Mouse (Mus musculus): ENCODE results near the gene Ptprm. TPM values are rescaled to one million over a fixed set of nuclear protein-coding genes. Genes with fewer than 3 reads are reported as not detected.

Ptprm gene
- polyA plus RNA-seq, 1 experiment from 2014 or later = 8.0 TPM

- Histone ChIP-seq H3K4me2 (ENCODE audit: low read length) (no peak overlapping the region), H3K27ac (ENCODE audit: low read depth, low read length) (no peak overlapping the region), H3K36me3 (ENCODE audit: control insufficient read depth, insufficient read depth, low read length) (no peaks in the 10 kb centered on the region), H3K4me1 (ENCODE audit: control insufficient read depth, insufficient read depth, low read length) (no peaks in the 10 kb centered on the region), H3K27me3 (replicated peaks; ENCODE audit: control insufficient read depth, insufficient read depth, low read length) (no peaks in the 10 kb centered on the region), H3K9me3 (replicated peaks; ENCODE audit: control insufficient read depth, low read length) (no peaks in the 10 kb centered on the region), H3K9ac (ENCODE audit: low read length) (no peak overlapping the region), H3K4me3 (ENCODE audit: low read depth, low read length) (no peak overlapping the region)
- 85% methylated on average over 12 of the region's 12 CpGs for WGBS
- no peak for DNase-seq (ENCODE audit: low spot score)
- ATAC-seq = no peak
These were observed 215.3 kb downstream of the Ptprm start for GRCm38 (mm10) chr17:67138981-67139380.

GRCm38 (mm10) chr17:67136876-67137275 lies 217.4 kb downstream of the Ptprm start:
- no peak for DNase-seq (ENCODE audit: low spot score)

GRCm38 (mm10) chr17:67136421-67136820 lies 217.8 kb downstream of the Ptprm start:
- H3K9ac ChIP-seq (ENCODE audit: low read length) = no peak overlapping the region
- no peak for ATAC-seq
- H3K4me3 ChIP-seq (ENCODE audit: low read depth, low read length) = no peak overlapping the region
- H3K4me1 ChIP-seq (ENCODE audit: control insufficient read depth, insufficient read depth, low read length) = peaks cover 9% of the 10 kb centered on the region
- H3K4me2 ChIP-seq (ENCODE audit: low read length) = no peak overlapping the region
- DNase-seq (ENCODE audit: low spot score) = no peak
- no peaks in the 10 kb centered on the region for H3K36me3 ChIP-seq (ENCODE audit: control insufficient read depth, insufficient read depth, low read length)
- no peaks in the 10 kb centered on the region for H3K9me3 ChIP-seq (replicated peaks; ENCODE audit: control insufficient read depth, low read length)
- H3K27ac ChIP-seq (ENCODE audit: low read depth, low read length) = no peak overlapping the region
- no peaks in the 10 kb centered on the region for H3K27me3 ChIP-seq (replicated peaks; ENCODE audit: control insufficient read depth, insufficient read depth, low read length)
- 78% methylated on average over 8 of the region's 8 CpGs for WGBS

More at GRCm38 (mm10) chr17:67136876-67137275, 217.4 kb downstream of the Ptprm start:
- Histone ChIP-seq H3K4me3 (ENCODE audit: low read depth, low read length) (no peak overlapping the region), H3K27ac (ENCODE audit: low read depth, low read length) (no peak overlapping the region), H3K9ac (ENCODE audit: low read length) (no peak overlapping the region), H3K4me2 (ENCODE audit: low read length) (no peak overlapping the region), H3K27me3 (replicated peaks; ENCODE audit: control insufficient read depth, insufficient read depth, low read length) (no peaks in the 10 kb centered on the region), H3K36me3 (ENCODE audit: control insufficient read depth, insufficient read depth, low read length) (no peaks in the 10 kb centered on the region), H3K4me1 (ENCODE audit: control insufficient read depth, insufficient read depth, low read length) (peaks cover 9% of the 10 kb centered on the region), H3K9me3 (replicated peaks; ENCODE audit: control insufficient read depth, low read length) (no peaks in the 10 kb centered on the region)
- ATAC-seq = no peak
- WGBS = 91% methylated on average over 7 of the region's 7 CpGs

- ATAC-seq = no peak
These were observed 220.0 kb downstream of the Ptprm start for GRCm38 (mm10) chr17:67134235-67134634.

GRCm38 (mm10) chr17:67133440-67134103 lies 220.7 kb downstream of the Ptprm start:
- WGBS = 14% methylated on average over 13 of the region's 13 CpGs
- H3K36me3 ChIP-seq (ENCODE audit: control insufficient read depth, insufficient read depth, low read length) = no peaks in the 10 kb centered on the region
- DNase-seq (ENCODE audit: low spot score) (peak; percentile 68), ATAC-seq (0 out of 2 replicates have a peak, but pooled peaks have one; percentile 44)
- no peaks in the 10 kb centered on the region for H3K9me3 ChIP-seq (replicated peaks; ENCODE audit: control insufficient read depth, low read length)
- H3K9ac ChIP-seq (ENCODE audit: low read length) = no peak overlapping the region
- H3K27ac ChIP-seq (ENCODE audit: low read depth, low read length) = peak overlapping the region; percentile 44; the same call in 1 of the 2 replicates
- peaks cover 9% of the 10 kb centered on the region for H3K4me1 ChIP-seq (ENCODE audit: control insufficient read depth, insufficient read depth, low read length)
- no peaks in the 10 kb centered on the region for H3K27me3 ChIP-seq (replicated peaks; ENCODE audit: control insufficient read depth, insufficient read depth, low read length)
- H3K4me2 ChIP-seq (ENCODE audit: low read length) = no peak overlapping the region
- no peak overlapping the region for H3K4me3 ChIP-seq (ENCODE audit: low read depth, low read length)

More at GRCm38 (mm10) chr17:67134235-67134634, 220.0 kb downstream of the Ptprm start:
- peaks cover 9% of the 10 kb centered on the region for H3K4me1 ChIP-seq (ENCODE audit: control insufficient read depth, insufficient read depth, low read length)
- no peak overlapping the region for H3K4me3 ChIP-seq (ENCODE audit: low read depth, low read length)
- H3K27me3 ChIP-seq (replicated peaks; ENCODE audit: control insufficient read depth, insufficient read depth, low read length) = no peaks in the 10 kb centered on the region
- H3K36me3 ChIP-seq (ENCODE audit: control insufficient read depth, insufficient read depth, low read length) = no peaks in the 10 kb centered on the region
- no peak for DNase-seq (ENCODE audit: low spot score)
- WGBS = 86% methylated on average over 4 of the region's 4 CpGs
- no peak overlapping the region for H3K4me2 ChIP-seq (ENCODE audit: low read length)
- H3K9ac ChIP-seq (ENCODE audit: low read length) = no peak overlapping the region
- H3K27ac ChIP-seq (ENCODE audit: low read depth, low read length) = no peak overlapping the region
- H3K9me3 ChIP-seq (replicated peaks; ENCODE audit: control insufficient read depth, low read length) = no peaks in the 10 kb centered on the region

- no peak overlapping the region for H3K4me2 ChIP-seq (ENCODE audit: low read length)
- H3K9ac ChIP-seq (ENCODE audit: low read length) = no peak overlapping the region
- DNase-seq (ENCODE audit: low spot score) (no peak), ATAC-seq (no peak)
- peaks cover 9% of the 10 kb centered on the region for H3K4me1 ChIP-seq (ENCODE audit: control insufficient read depth, insufficient read depth, low read length)
- H3K4me3 ChIP-seq (ENCODE audit: low read depth, low read length) = no peak overlapping the region
- no peak overlapping the region; the same call in 1 of the 2 replicates for H3K27ac ChIP-seq (ENCODE audit: low read depth, low read length)
- no peaks in the 10 kb centered on the region for H3K9me3 ChIP-seq (replicated peaks; ENCODE audit: control insufficient read depth, low read length)
- H3K27me3 ChIP-seq (replicated peaks; ENCODE audit: control insufficient read depth, insufficient read depth, low read length) = no peaks in the 10 kb centered on the region
- H3K36me3 ChIP-seq (ENCODE audit: control insufficient read depth, insufficient read depth, low read length) = no peaks in the 10 kb centered on the region
- WGBS = 93% methylated on average over 4 of the region's 4 CpGs
These were observed 221.2 kb downstream of the Ptprm start for GRCm38 (mm10) chr17:67133026-67133425.

- Histone ChIP-seq H3K4me2 (ENCODE audit: low read length) (no peak overlapping the region), H3K27me3 (replicated peaks; ENCODE audit: control insufficient read depth, insufficient read depth, low read length) (no peaks in the 10 kb centered on the region), H3K4me1 (ENCODE audit: control insufficient read depth, insufficient read depth, low read length) (no peaks in the 10 kb centered on the region), H3K27ac (ENCODE audit: low read depth, low read length) (no peak overlapping the region), H3K9me3 (replicated peaks; ENCODE audit: control insufficient read depth, low read length) (no peaks in the 10 kb centered on the region), H3K36me3 (ENCODE audit: control insufficient read depth, insufficient read depth, low read length) (no peaks in the 10 kb centered on the region), H3K4me3 (ENCODE audit: low read depth, low read length) (no peak overlapping the region), H3K9ac (ENCODE audit: low read length) (no peak overlapping the region)
- ATAC-seq (peak; percentile 55; the same call in 1 of the 2 replicates), DNase-seq (ENCODE audit: low spot score) (peak; percentile 78)
- WGBS = 68% methylated on average over 7 of the region's 7 CpGs
These were observed 226.7 kb downstream of the Ptprm start for GRCm38 (mm10) chr17:67127530-67127929.

GRCm38 (mm10) chr17:67125596-67125995 lies 228.7 kb downstream of the Ptprm start:
- H3K4me1 ChIP-seq (ENCODE audit: control insufficient read depth, insufficient read depth, low read length) = 0 out of 2 replicates have a peak, but pooled peaks cover under 1% of the 10 kb centered on the region
- no peak for DNase-seq (ENCODE audit: low spot score)
- WGBS = 82% methylated on average over 4 of the region's 4 CpGs
- no peak overlapping the region for H3K4me3 ChIP-seq (ENCODE audit: low read depth, low read length)
- H3K27ac ChIP-seq (ENCODE audit: low read depth, low read length) = no peak overlapping the region
- H3K27me3 ChIP-seq (replicated peaks; ENCODE audit: control insufficient read depth, insufficient read depth, low read length) = no peaks in the 10 kb centered on the region
- H3K4me2 ChIP-seq (ENCODE audit: low read length) = no peak overlapping the region
- H3K36me3 ChIP-seq (ENCODE audit: control insufficient read depth, insufficient read depth, low read length) = no peaks in the 10 kb centered on the region
- H3K9me3 ChIP-seq (replicated peaks; ENCODE audit: control insufficient read depth, low read length) = no peaks in the 10 kb centered on the region
- no peak overlapping the region for H3K9ac ChIP-seq (ENCODE audit: low read length)
- no peak for ATAC-seq

- Histone ChIP-seq H3K9me3 (replicated peaks; ENCODE audit: control insufficient read depth, low read length) (no peaks in the 10 kb centered on the region), H3K27ac (ENCODE audit: low read depth, low read length) (no peak overlapping the region), H3K9ac (ENCODE audit: low read length) (no peak overlapping the region), H3K27me3 (replicated peaks; ENCODE audit: control insufficient read depth, insufficient read depth, low read length) (no peaks in the 10 kb centered on the region), H3K4me2 (ENCODE audit: low read length) (no peak overlapping the region), H3K36me3 (ENCODE audit: control insufficient read depth, insufficient read depth, low read length) (no peaks in the 10 kb centered on the region), H3K4me1 (ENCODE audit: control insufficient read depth, insufficient read depth, low read length) (peaks cover 3% of the 10 kb centered on the region; the same call in 1 of the 2 replicates), H3K4me3 (ENCODE audit: low read depth, low read length) (no peak overlapping the region)
- ATAC-seq = no peak; the same call in 1 of the 2 replicates
- peak; percentile 35 for DNase-seq (ENCODE audit: low spot score)
- 54% methylated on average over 5 of the region's 5 CpGs for WGBS
These were observed 230.0 kb downstream of the Ptprm start for GRCm38 (mm10) chr17:67124294-67124693.

Measured in forebrain, embryonic 14.5 days (tissue).